In the genomic region with DNA sequence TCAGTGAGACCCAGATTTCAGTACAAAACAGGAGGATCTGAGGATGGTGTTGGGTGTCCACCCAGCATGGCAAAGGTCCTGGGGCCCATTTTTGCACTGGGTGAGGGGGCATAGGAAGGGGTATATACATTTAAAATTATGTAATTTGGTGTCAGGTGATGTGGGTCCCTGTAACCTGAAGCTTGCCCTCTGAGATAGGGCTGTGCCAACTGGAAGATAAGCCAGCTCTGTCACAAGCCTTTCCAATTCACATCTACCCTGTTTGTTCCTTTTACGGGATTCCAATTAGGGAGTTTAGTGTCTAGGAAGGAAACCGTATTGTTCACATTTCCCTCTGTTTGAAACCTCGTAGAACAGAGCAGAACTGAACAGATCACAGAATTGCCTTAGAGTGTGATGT, we compare ENCODE assay signal across 1 mouse cellular context.
TF ChIP-seq lines count a peak whose summit lies in the region.

No protein-coding gene starts in this region.

TF ChIP-seq in MEL, 35 proteins besides CTCF, POLR2A, EP300 and RAD21:
- TF ChIP-seq BHLHE40 (IDR thresholded peaks at IDR 0.05; ENCODE audit: borderline replicate concordance, low read depth, low read length), result no peak
- peak; percentile 45; the same call in 1 of the 2 replicates for TF ChIP-seq USF1 (IDR thresholded peaks at IDR 0.05; ENCODE audit: low read depth, low read length)
- TF ChIP-seq ZNF384 (IDR thresholded peaks at IDR 0.05; ENCODE audit: low read depth, low read length), result no peak
- no peak for TF ChIP-seq GATA1 (IDR thresholded peaks at IDR 0.05; ENCODE audit: low read depth, low read length)
- 0 out of 2 replicates have a peak, but pooled peaks have one; percentile 38 for TF ChIP-seq POLR2AphosphoS2 (IDR thresholded peaks at IDR 0.05; ENCODE audit: low read length)
- 0 out of 2 replicates have a peak, but pooled peaks have one; percentile 12 for TF ChIP-seq TCF12 (IDR thresholded peaks at IDR 0.05; ENCODE audit: low read depth, low read length)
TF ChIP-seq in MEL: peak in this region for 3.
